Mouse (Mus musculus): ENCODE data around the gene Mki67. TPM values are rescaled to one million over a fixed set of nuclear protein-coding genes. Genes with fewer than 3 reads are reported as not detected.
A peak's percentile ranks its signal among the peaks of the same experiment; 100 is the strongest.

The Mki67 gene
- polyA plus RNA-seq, 1 experiment from 2014 or later = 7.8 TPM

DNA sequence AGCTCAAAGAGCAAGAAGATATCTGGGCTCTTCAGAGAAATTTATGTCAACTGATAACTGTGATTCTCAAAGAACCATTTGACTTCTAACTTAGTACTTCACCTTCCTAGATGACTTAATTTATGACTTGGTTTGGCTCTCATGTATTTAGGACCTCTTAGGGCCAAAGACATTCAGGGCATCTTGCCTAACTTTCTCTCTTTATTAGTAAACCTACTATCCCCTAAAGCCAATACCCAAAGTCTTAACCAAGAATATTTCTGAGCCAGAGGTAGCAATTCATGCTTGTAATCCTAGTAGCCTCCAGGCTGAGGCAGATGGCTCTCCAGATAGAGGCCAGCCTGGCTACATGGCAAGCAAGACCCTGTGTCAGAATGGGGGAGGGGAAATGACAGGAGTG is 55.8 kb downstream of the Mki67 start:
- ATAC-seq (ENCODE audit: low FRiP score, low TSS enrichment) = no peak
- H3K27me3 ChIP-seq (ENCODE audit: control insufficient read depth, insufficient read depth, low read length) = no peaks in the 10 kb centered on the region
- no peak for DNase-seq (ENCODE audit: low spot score)
- no peak for TF ChIP-seq CTCF (IDR thresholded peaks at IDR 0.05; ENCODE audit: low read depth)
- TF ChIP-seq EP300 (optimal IDR thresholded peaks at IDR 0.05) = no peak
- no peaks in the 10 kb centered on the region for H3K9me3 ChIP-seq (ENCODE audit: control insufficient read depth, low read length)
- no peak overlapping the region for H3K4me2 ChIP-seq (replicated peaks; ENCODE audit: low read depth)
- no peaks in the 10 kb centered on the region for H3K36me3 ChIP-seq (ENCODE audit: control insufficient read depth, insufficient read depth, low read length)
- H3K9ac ChIP-seq (ENCODE audit: low read length) = no peak overlapping the region
- H3K27ac ChIP-seq (replicated peaks) = no peak overlapping the region
- H3K4me1 ChIP-seq (replicated peaks; ENCODE audit: control insufficient read depth, insufficient read depth) = no peaks in the 10 kb centered on the region; the same call in 1 of the 2 replicates
- no peak overlapping the region for H3K4me3 ChIP-seq (ENCODE audit: low read depth, low read length)

GRCm38 (mm10) chr7:135659314-135659935 is 56.7 kb downstream of the Mki67 start:
- Histone ChIP-seq H3K9me3 (ENCODE audit: control insufficient read depth, low read length) (no peaks in the 10 kb centered on the region), H3K4me1 (replicated peaks; ENCODE audit: control insufficient read depth, insufficient read depth) (no peaks in the 10 kb centered on the region; the same call in 1 of the 2 replicates), H3K27ac (replicated peaks) (no peak overlapping the region), H3K4me3 (ENCODE audit: low read depth, low read length) (no peak overlapping the region), H3K36me3 (ENCODE audit: control insufficient read depth, insufficient read depth, low read length) (no peaks in the 10 kb centered on the region), H3K27me3 (ENCODE audit: control insufficient read depth, insufficient read depth, low read length) (no peaks in the 10 kb centered on the region), H3K4me2 (replicated peaks; ENCODE audit: low read depth) (no peak overlapping the region), H3K9ac (ENCODE audit: low read length) (no peak overlapping the region)
- no peak for DNase-seq (ENCODE audit: low spot score)
- TF ChIP-seq CTCF (IDR thresholded peaks at IDR 0.05; ENCODE audit: low read depth) (no peak), EP300 (optimal IDR thresholded peaks at IDR 0.05) (no peak)
- WGBS = 67% methylated on average over 5 of the region's 5 CpGs
- no peak; the same call in 1 of the 2 replicates for ATAC-seq (ENCODE audit: low FRiP score, low TSS enrichment)

DNA sequence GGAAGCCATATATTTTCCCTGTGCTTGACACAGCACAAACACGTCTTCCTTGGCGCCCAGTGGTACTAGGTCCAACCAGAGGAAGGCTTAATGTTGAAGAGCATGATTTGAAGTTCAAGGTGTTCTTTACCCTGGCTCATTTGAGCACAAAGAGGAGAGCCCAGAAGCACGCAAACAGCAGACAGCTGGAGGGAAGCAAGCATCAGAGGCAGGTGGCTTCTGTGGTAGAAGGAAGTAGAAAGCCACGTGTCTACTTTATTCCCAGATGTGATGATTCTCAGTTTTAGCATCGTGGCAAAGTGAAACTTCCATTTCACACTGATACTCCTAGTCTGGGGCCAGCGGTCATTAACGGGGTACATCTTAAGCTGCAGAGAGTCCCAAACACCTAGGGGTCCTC is 58.0 kb downstream of the Mki67 start:
- H3K4me2 ChIP-seq (replicated peaks; ENCODE audit: low read depth) = no peak overlapping the region
- no peaks in the 10 kb centered on the region for H3K27me3 ChIP-seq (ENCODE audit: control insufficient read depth, insufficient read depth, low read length)
- no peak overlapping the region for H3K9ac ChIP-seq (ENCODE audit: low read length)
- H3K36me3 ChIP-seq (ENCODE audit: control insufficient read depth, insufficient read depth, low read length) = no peaks in the 10 kb centered on the region
- no peaks in the 10 kb centered on the region for H3K9me3 ChIP-seq (ENCODE audit: control insufficient read depth, low read length)
- TF ChIP-seq EP300 (optimal IDR thresholded peaks at IDR 0.05) (no peak), CTCF (IDR thresholded peaks at IDR 0.05; ENCODE audit: low read depth) (no peak)
- no peak overlapping the region for H3K27ac ChIP-seq (replicated peaks)
- H3K4me3 ChIP-seq (ENCODE audit: low read depth, low read length) = no peak overlapping the region
- no peak for DNase-seq (ENCODE audit: low spot score)
- no peak for ATAC-seq (ENCODE audit: low FRiP score, low TSS enrichment)
- WGBS = 83% methylated on average over 7 of the region's 7 CpGs
- H3K4me1 ChIP-seq (replicated peaks; ENCODE audit: control insufficient read depth, insufficient read depth) = no peaks in the 10 kb centered on the region; the same call in 1 of the 2 replicates

GRCm38 (mm10) chr7:135655113-135655512 is 61.0 kb downstream of the Mki67 start:
- no peak overlapping the region for H3K27ac ChIP-seq (replicated peaks)
- H3K4me2 ChIP-seq (replicated peaks; ENCODE audit: low read depth) = no peak overlapping the region
- H3K4me3 ChIP-seq (ENCODE audit: low read depth, low read length) = no peak overlapping the region
- ATAC-seq (ENCODE audit: low FRiP score, low TSS enrichment) = no peak
- H3K36me3 ChIP-seq (ENCODE audit: control insufficient read depth, insufficient read depth, low read length) = no peaks in the 10 kb centered on the region
- H3K9me3 ChIP-seq (ENCODE audit: control insufficient read depth, low read length) = no peaks in the 10 kb centered on the region
- 82% methylated on average over 4 of the region's 4 CpGs for WGBS
- no peaks in the 10 kb centered on the region; the same call in 1 of the 2 replicates for H3K4me1 ChIP-seq (replicated peaks; ENCODE audit: control insufficient read depth, insufficient read depth)
- TF ChIP-seq EP300 (optimal IDR thresholded peaks at IDR 0.05) = no peak
- no peak for TF ChIP-seq CTCF (IDR thresholded peaks at IDR 0.05; ENCODE audit: low read depth)
- no peak overlapping the region for H3K9ac ChIP-seq (ENCODE audit: low read length)
- no peaks in the 10 kb centered on the region for H3K27me3 ChIP-seq (ENCODE audit: control insufficient read depth, insufficient read depth, low read length)
- DNase-seq (ENCODE audit: low spot score) = no peak

DNA sequence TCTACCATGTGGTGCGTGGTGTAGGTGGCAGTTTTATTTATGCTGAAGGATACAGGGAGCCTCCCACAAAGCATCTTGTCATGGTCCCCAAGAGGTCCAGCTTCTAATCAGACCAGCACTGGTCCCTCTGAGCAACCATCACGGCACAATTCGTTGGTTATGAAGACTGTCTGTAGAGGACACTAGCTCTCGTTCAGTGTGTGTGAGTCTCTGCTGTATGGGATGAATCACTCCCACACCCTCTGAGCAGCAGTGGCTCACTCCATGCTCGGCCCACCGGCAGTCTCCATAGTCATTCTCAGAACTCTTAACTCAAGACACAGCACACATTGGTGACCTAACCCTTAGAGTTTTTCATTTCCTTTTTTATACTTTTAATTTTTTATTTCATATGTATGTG is 61.9 kb downstream of the Mki67 start:
- WGBS = 77% methylated on average over 6 of the region's 6 CpGs
- H3K4me1 ChIP-seq (replicated peaks; ENCODE audit: control insufficient read depth, insufficient read depth) = no peaks in the 10 kb centered on the region; the same call in 1 of the 2 replicates

GRCm38 (mm10) chr7:135653601-135654000 is 62.6 kb downstream of the Mki67 start:
- no peak overlapping the region for H3K9ac ChIP-seq (ENCODE audit: low read length)
- no peak overlapping the region for H3K4me2 ChIP-seq (replicated peaks; ENCODE audit: low read depth)
- H3K4me1 ChIP-seq (replicated peaks; ENCODE audit: control insufficient read depth, insufficient read depth) = no peaks in the 10 kb centered on the region; the same call in 1 of the 2 replicates
- no peaks in the 10 kb centered on the region for H3K9me3 ChIP-seq (ENCODE audit: control insufficient read depth, low read length)
- DNase-seq (ENCODE audit: low spot score) (no peak), ATAC-seq (ENCODE audit: low FRiP score, low TSS enrichment) (no peak)
- H3K27me3 ChIP-seq (ENCODE audit: control insufficient read depth, insufficient read depth, low read length) = no peaks in the 10 kb centered on the region
- TF ChIP-seq EP300 (optimal IDR thresholded peaks at IDR 0.05) (no peak), CTCF (IDR thresholded peaks at IDR 0.05; ENCODE audit: low read depth) (no peak)
- no peaks in the 10 kb centered on the region for H3K36me3 ChIP-seq (ENCODE audit: control insufficient read depth, insufficient read depth, low read length)
- no peak overlapping the region for H3K4me3 ChIP-seq (ENCODE audit: low read depth, low read length)
- WGBS = 79% methylated on average over 7 of the region's 7 CpGs
- peak overlapping the region; percentile 69; the same call in 1 of the 2 replicates for H3K27ac ChIP-seq (replicated peaks)

More for the DNA sequence above, 61.9 kb downstream of the Mki67 start:
- H3K4me2 ChIP-seq (replicated peaks; ENCODE audit: low read depth) = no peak overlapping the region
- no peaks in the 10 kb centered on the region for H3K27me3 ChIP-seq (ENCODE audit: control insufficient read depth, insufficient read depth, low read length)
- DNase-seq (ENCODE audit: low spot score) (no peak), ATAC-seq (ENCODE audit: low FRiP score, low TSS enrichment) (no peak)
- no peak overlapping the region for H3K27ac ChIP-seq (replicated peaks)
- no peaks in the 10 kb centered on the region for H3K36me3 ChIP-seq (ENCODE audit: control insufficient read depth, insufficient read depth, low read length)
- H3K9me3 ChIP-seq (ENCODE audit: control insufficient read depth, low read length) = no peaks in the 10 kb centered on the region
- TF ChIP-seq EP300 (optimal IDR thresholded peaks at IDR 0.05) = no peak
- H3K9ac ChIP-seq (ENCODE audit: low read length) = no peak overlapping the region
- no peak overlapping the region for H3K4me3 ChIP-seq (ENCODE audit: low read depth, low read length)

Measured in stomach, postnatal 0 days (tissue).